Mouse (Mus musculus): ENCODE measurements around the gene Fam124b.

GRCm38 (mm10) chr1:80180128-80180527 lies 38.1 kb downstream of the Fam124b start:
- TF ChIP-seq CTCF (conservative IDR thresholded peaks at IDR 0.05; ENCODE audit: low read length) (peak; percentile 73), POU5F1 (IDR thresholded peaks at IDR 0.05; ENCODE audit: borderline replicate concordance, low read length) (no peak)
